Mouse (Mus musculus): ENCODE data around the gene Tfam.

DNA sequence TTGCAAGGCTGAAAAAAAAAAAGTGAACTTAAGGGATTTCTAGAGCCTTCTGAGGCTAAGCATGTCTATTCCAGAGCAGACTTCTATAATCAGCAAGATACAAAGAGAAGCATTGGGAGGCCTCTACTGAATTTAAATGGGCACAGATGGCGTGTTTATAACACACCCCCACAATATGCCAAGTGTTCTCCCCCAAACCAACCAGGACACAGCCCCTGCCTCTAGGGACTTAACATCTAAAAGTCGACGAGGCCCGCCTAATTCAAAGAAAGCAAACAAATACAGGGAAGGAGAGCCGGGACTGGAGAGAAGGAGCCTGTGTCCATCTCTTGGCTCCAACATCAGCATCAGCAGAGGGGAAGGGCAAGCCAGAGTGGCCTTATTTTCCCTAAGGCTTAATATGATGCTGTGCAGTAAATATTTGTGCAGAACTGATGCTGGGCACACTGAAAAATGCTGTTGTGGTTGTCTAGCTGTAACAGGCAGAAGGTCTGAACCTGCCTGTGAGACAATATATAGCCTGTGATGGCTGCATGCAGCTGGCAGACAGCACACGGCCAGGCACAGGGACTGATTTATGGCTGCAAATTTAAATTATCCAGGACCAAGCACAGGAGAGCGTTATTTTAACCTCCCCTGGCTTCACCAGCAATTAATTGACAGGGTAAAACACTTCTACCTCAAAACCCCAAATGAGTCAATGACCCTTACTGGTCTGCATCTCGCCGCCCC lies 35.1 kb upstream of the Tfam start:
- TF ChIP-seq POLR2A (IDR thresholded peaks at IDR 0.05; ENCODE audit: extremely low read depth, insufficient read depth, low read length) (no peak), CTCF (IDR thresholded peaks at IDR 0.05; ENCODE audit: low read depth, low read length) (no peak)

All from liver, adult 2 months (tissue).